Mouse (Mus musculus): Measurements from ENCODE around the gene Vmn1r79. TPM values are rescaled to one million over a fixed set of nuclear protein-coding genes. Genes with fewer than 3 reads are reported as not detected.
"Not testable (repeated sequence)": the region's sequence is repeated elsewhere in the genome, so short reads cannot be mapped to it uniquely, and the experiment has no call there.

Gene Vmn1r79
- total RNA-seq (2014; rRNA removed) = not detected in 2 replicates
- not detected in 2 replicates for polyA plus RNA-seq (2015; fragmentation: Nextera tagmentation; extraction: Ambion mirVana)

- not testable (repeated sequence) for H3K4me2 ChIP-seq (ENCODE audit: low read depth, low read length, poor library complexity, severe bottlenecking); H3K9ac ChIP-seq (replicated peaks; ENCODE audit: low read length, poor library complexity, severe bottlenecking); H3K36me3 ChIP-seq (ENCODE audit: insufficient read depth, low read length); H3K4me1 ChIP-seq (ENCODE audit: insufficient read depth, low read length); H3K27me3 ChIP-seq (ENCODE audit: insufficient read depth, low read length); DNase-seq (ENCODE audit: low spot score); H3K27ac ChIP-seq (ENCODE audit: low read depth, low read length); H3K4me3 ChIP-seq (ENCODE audit: low read depth, low read length); ATAC-seq (ENCODE audit: low FRiP score); H3K9me3 ChIP-seq (ENCODE audit: low read length)
Measured at GRCm38 (mm10) chr7:12170979-12171378, at the start of gene Vmn1r79. Gene Vmn1r79, plus strand, starts transcription at chr7:12171279.

- Histone ChIP-seq H3K36me3 (ENCODE audit: insufficient read depth, low read length) (no peaks in the 10 kb centered on the region), H3K27me3 (ENCODE audit: insufficient read depth, low read length) (no peaks in the 10 kb centered on the region), H3K4me2 (ENCODE audit: low read depth, low read length, poor library complexity, severe bottlenecking) (no peak within 1 kb of the TSS), H3K9ac (replicated peaks; ENCODE audit: low read length, poor library complexity, severe bottlenecking) (no peak within 1 kb of the TSS), H3K4me1 (ENCODE audit: insufficient read depth, low read length) (no peaks in the 10 kb centered on the region), H3K27ac (ENCODE audit: low read depth, low read length) (no peak within 1 kb of the TSS), H3K4me3 (ENCODE audit: low read depth, low read length) (no peak within 1 kb of the TSS), H3K9me3 (ENCODE audit: low read length) (peaks cover 9% of the 10 kb centered on the region; the same call in 1 of the 2 replicates)
- no peak for ATAC-seq (ENCODE audit: low FRiP score)
- WGBS = 60% methylated on average over 2 of the region's 2 CpGs
- TF ChIP-seq CTCF (IDR thresholded peaks at IDR 0.05) = no peak
- no peak for DNase-seq (ENCODE audit: low spot score)
Measured at GRCm38 (mm10) chr7:12149957-12150356, 21.1 kb upstream of the Vmn1r79 start, which contains the start of gene Vmn1r78. Gene Vmn1r78, plus strand, starts transcription at chr7:12150257.

- not testable (repeated sequence) for H3K9me3 ChIP-seq (ENCODE audit: low read length); DNase-seq (ENCODE audit: low spot score); H3K4me3 ChIP-seq (ENCODE audit: low read depth, low read length); H3K4me2 ChIP-seq (ENCODE audit: low read depth, low read length, poor library complexity, severe bottlenecking); H3K4me1 ChIP-seq (ENCODE audit: insufficient read depth, low read length); H3K9ac ChIP-seq (replicated peaks; ENCODE audit: low read length, poor library complexity, severe bottlenecking); H3K36me3 ChIP-seq (ENCODE audit: insufficient read depth, low read length); H3K27ac ChIP-seq (ENCODE audit: low read depth, low read length); H3K27me3 ChIP-seq (ENCODE audit: insufficient read depth, low read length); ATAC-seq (ENCODE audit: low FRiP score)
- WGBS = 58% methylated on average over 1 of the region's 1 CpGs
Measured at GRCm38 (mm10) chr7:12156463-12156862, 14.6 kb upstream of the Vmn1r79 start.

- H3K27me3 ChIP-seq (ENCODE audit: insufficient read depth, low read length); H3K4me1 ChIP-seq (ENCODE audit: insufficient read depth, low read length); H3K9me3 ChIP-seq (ENCODE audit: low read length); H3K4me3 ChIP-seq (ENCODE audit: low read depth, low read length); H3K27ac ChIP-seq (ENCODE audit: low read depth, low read length); ATAC-seq (ENCODE audit: low FRiP score); H3K36me3 ChIP-seq (ENCODE audit: insufficient read depth, low read length); H3K9ac ChIP-seq (replicated peaks; ENCODE audit: low read length, poor library complexity, severe bottlenecking); DNase-seq (ENCODE audit: low spot score); H3K4me2 ChIP-seq (ENCODE audit: low read depth, low read length, poor library complexity, severe bottlenecking): not testable (repeated sequence)
- 62% methylated on average over 2 of the region's 2 CpGs for WGBS
Measured at GRCm38 (mm10) chr7:12172926-12173325, 1.8 kb downstream of the Vmn1r79 start.

- no peaks in the 10 kb centered on the region for H3K27me3 ChIP-seq (ENCODE audit: insufficient read depth, low read length)
- WGBS = 91% methylated on average over 1 of the region's 1 CpGs
- no peak within 1 kb of the TSS for H3K9ac ChIP-seq (replicated peaks; ENCODE audit: low read length, poor library complexity, severe bottlenecking)
- no peak for TF ChIP-seq CTCF (IDR thresholded peaks at IDR 0.05)
- ATAC-seq (ENCODE audit: low FRiP score) (no peak), DNase-seq (ENCODE audit: low spot score) (no peak)
- peaks cover 6% of the 10 kb centered on the region; the same call in 1 of the 2 replicates for H3K9me3 ChIP-seq (ENCODE audit: low read length)
- H3K4me2 ChIP-seq (ENCODE audit: low read depth, low read length, poor library complexity, severe bottlenecking) = no peak within 1 kb of the TSS
- H3K4me3 ChIP-seq (ENCODE audit: low read depth, low read length) = no peak within 1 kb of the TSS
- H3K4me1 ChIP-seq (ENCODE audit: insufficient read depth, low read length) = no peaks in the 10 kb centered on the region
- H3K27ac ChIP-seq (ENCODE audit: low read depth, low read length) = no peak within 1 kb of the TSS
- H3K36me3 ChIP-seq (ENCODE audit: insufficient read depth, low read length) = no peaks in the 10 kb centered on the region
Measured at GRCm38 (mm10) chr7:12188986-12189385, 17.9 kb downstream of the Vmn1r79 start, which contains the start of gene Vmn1r80. Gene Vmn1r80, plus strand, starts transcription at chr7:12189286.

GRCm38 (mm10) chr7:12204141-12204540 is 33.1 kb downstream of the Vmn1r79 start:
- DNase-seq (ENCODE audit: low spot score) = no peak
- H3K4me3 ChIP-seq (ENCODE audit: low read depth, low read length) = no peak overlapping the region
- ATAC-seq (ENCODE audit: low FRiP score) = no peak
- no peaks in the 10 kb centered on the region for H3K36me3 ChIP-seq (ENCODE audit: insufficient read depth, low read length)
- H3K27ac ChIP-seq (ENCODE audit: low read depth, low read length) = no peak overlapping the region
- H3K9me3 ChIP-seq (ENCODE audit: low read length) = peaks cover 4% of the 10 kb centered on the region; the same call in 1 of the 2 replicates
- no peak overlapping the region for H3K9ac ChIP-seq (replicated peaks; ENCODE audit: low read length, poor library complexity, severe bottlenecking)
- TF ChIP-seq CTCF (IDR thresholded peaks at IDR 0.05) = no peak
- H3K4me1 ChIP-seq (ENCODE audit: insufficient read depth, low read length) = no peaks in the 10 kb centered on the region
- 65% methylated on average over 2 of the region's 2 CpGs for WGBS
- no peak overlapping the region for H3K4me2 ChIP-seq (ENCODE audit: low read depth, low read length, poor library complexity, severe bottlenecking)
- no peaks in the 10 kb centered on the region for H3K27me3 ChIP-seq (ENCODE audit: insufficient read depth, low read length)

Other genes with a start within 250 kb of the Vmn1r79 start
- gene Vmn1r76, start 233.1 kb upstream of the Vmn1r79 start, total RNA-seq (2014; rRNA removed) = not detected in 2 replicates
- not detected in 2 replicates for gene Vmn1r76, start 233.1 kb upstream of the Vmn1r79 start, polyA plus RNA-seq (2015; fragmentation: Nextera tagmentation; extraction: Ambion mirVana)
- gene Vmn1r77, start 134.5 kb upstream of the Vmn1r79 start, total RNA-seq (2014; rRNA removed) = not detected in 2 replicates
- not detected in 2 replicates for gene Vmn1r77, start 134.5 kb upstream of the Vmn1r79 start, polyA plus RNA-seq (2015; fragmentation: Nextera tagmentation; extraction: Ambion mirVana)
- not detected in 2 replicates for gene Vmn1r78, start 21.0 kb upstream of the Vmn1r79 start, total RNA-seq (2014; rRNA removed)
- gene Vmn1r78, start 21.0 kb upstream of the Vmn1r79 start, polyA plus RNA-seq (2015; fragmentation: Nextera tagmentation; extraction: Ambion mirVana) = not detected in 2 replicates
- not detected in 2 replicates for gene Vmn1r80, start 18.0 kb downstream of the Vmn1r79 start, total RNA-seq (2014; rRNA removed)
- not detected in 2 replicates for gene Vmn1r80, start 18.0 kb downstream of the Vmn1r79 start, polyA plus RNA-seq (2015; fragmentation: Nextera tagmentation; extraction: Ambion mirVana)
- not detected in 2 replicates for gene Vmn1r81, start 97.0 kb downstream of the Vmn1r79 start, total RNA-seq (2014; rRNA removed)
- gene Vmn1r81, start 97.0 kb downstream of the Vmn1r79 start, polyA plus RNA-seq (2015; fragmentation: Nextera tagmentation; extraction: Ambion mirVana) = not detected in 2 replicates
- not detected in 2 replicates for gene Vmn1r82, start 129.2 kb downstream of the Vmn1r79 start, total RNA-seq (2014; rRNA removed)
- not detected in 2 replicates for gene Vmn1r82, start 129.2 kb downstream of the Vmn1r79 start, polyA plus RNA-seq (2015; fragmentation: Nextera tagmentation; extraction: Ambion mirVana)
- gene Vmn1r83, start 158.2 kb downstream of the Vmn1r79 start, total RNA-seq (2014; rRNA removed) = not detected in 2 replicates
- gene Vmn1r83, start 158.2 kb downstream of the Vmn1r79 start, polyA plus RNA-seq (2015; fragmentation: Nextera tagmentation; extraction: Ambion mirVana) = not detected in 2 replicates
- not detected in 2 replicates for gene Vmn1r84, start 198.0 kb downstream of the Vmn1r79 start, total RNA-seq (2014; rRNA removed)
- not detected in 2 replicates for gene Vmn1r84, start 198.0 kb downstream of the Vmn1r79 start, polyA plus RNA-seq (2015; fragmentation: Nextera tagmentation; extraction: Ambion mirVana)